Mouse (Mus musculus) layer of hippocampus, adult 18-20 months (tissue): ENCODE results near the gene Pcgf6. TPM values are rescaled to one million over a fixed set of nuclear protein-coding genes. Genes with fewer than 3 reads are reported as not detected.

Source experiments
- DNase-seq, 2 experiments: peaks; one replicate each; pipeline ENCODE4 v3.0.0; 2022; ENCODE audit warnings: low spot score in 2 of 2
- long read RNA-seq: library from polyadenylated mRNA; stranded (forward); transcript quantifications from one replicate; pipeline ENCODE4 v2.0.0, GENCODE M21; 2021
- total RNA-seq, 2 experiments: library from RNA; stranded (reverse); gene quantifications; 2 replicates each; pipeline ENCODE4 v1.2.3; 2021

Pcgf6 gene
- total RNA-seq, result 10 to 100 TPM; 19.8 to 20.8 TPM
- long read RNA-seq, partial matches to known transcripts, result 1 of 16 reads
- long read RNA-seq, other reads (novel, unspliced or antisense), result 13 of 16 reads

DNA sequence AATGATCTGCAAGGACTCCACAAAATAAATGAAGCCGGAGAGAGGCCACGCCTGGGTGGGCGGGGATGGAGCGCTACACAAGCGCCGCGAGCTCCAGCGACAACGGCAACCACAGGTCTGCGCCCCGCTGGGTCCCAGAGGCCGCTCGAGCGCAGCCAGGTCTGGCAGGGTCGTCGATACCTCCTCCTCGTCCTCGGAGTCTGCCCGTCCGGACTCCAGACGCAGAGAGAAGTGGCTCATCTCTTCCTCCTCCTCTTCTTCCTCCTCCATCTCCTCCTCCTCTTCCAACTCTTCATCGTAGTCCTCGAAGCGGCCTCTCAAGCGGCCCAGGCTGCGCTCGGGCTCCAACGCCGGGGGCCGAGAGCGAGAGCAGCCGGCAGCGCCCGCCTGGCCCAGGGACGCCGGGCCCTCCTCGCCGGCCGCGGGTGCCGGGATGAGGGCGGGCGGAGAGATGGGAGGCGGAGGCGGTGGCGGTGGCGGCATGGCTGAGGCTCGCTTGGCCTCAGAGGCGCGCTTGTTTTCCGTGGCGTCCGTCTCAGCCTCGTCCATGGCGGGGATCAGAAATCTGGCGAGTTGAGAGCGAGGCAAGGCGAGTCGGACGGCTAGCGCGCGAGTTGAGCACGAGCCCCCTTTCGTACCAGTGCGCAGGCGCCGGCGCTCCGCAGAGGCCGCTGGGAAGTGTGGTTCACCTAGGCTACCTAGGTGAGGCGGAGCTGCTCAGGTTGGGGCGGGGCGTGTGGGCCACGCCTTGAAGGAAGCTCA lies at the start of gene Pcgf6:
TSS of gene Pcgf6 (minus strand) at position 636 of the 762 bp plus-strand sequence.
- peak; percentile 74 to 85 for DNase-seq

GRCm38 (mm10) chr19:47090550-47091156 lies 39.9 kb upstream of the Pcgf6 start, which contains the start of the genes Usmg5 and Pdcd11:
TSS of gene Usmg5 (minus strand) at chr19:47090647.
TSS of gene Pdcd11 (plus strand) at chr19:47090768.
- peak; percentile 96 to 98 for DNase-seq

DNA sequence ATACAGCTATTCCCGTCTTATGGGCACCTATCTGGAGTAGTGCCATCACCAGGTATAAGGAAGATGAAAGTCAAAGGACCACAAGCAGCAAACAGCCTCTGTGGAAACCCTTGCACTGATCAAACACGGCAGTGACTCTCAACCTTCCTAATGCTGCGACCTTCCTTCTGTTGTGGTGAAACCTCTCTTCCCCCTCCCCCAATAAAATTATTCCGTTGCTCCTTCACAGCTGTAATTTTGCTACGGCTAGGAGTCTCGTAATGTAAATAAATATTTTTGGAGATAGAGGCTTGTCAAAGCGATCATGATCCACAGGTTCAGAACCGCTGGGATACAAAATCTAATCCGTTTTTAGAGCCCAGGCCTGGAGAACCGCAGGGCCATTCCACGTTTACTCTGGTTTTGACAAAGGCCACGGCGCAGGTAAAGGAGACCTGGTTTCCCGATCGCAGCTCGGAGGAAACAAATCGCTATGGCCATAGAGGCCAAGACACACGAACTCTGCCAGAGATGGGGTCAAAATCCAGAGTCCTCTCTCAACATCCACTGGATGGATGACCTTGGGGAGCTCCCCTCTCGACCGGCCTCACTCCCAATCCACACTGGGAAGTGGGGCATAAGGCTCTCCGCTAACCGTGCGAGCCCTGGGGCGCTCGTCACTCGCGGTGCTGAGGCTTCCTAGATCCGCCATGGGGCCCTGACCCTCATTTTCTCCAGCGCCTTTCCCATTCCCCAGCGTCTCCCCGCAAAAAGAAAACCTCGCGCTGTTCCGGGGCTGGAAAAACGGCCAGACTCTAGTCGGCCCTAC lies 39.2 kb upstream of the Pcgf6 start:
- DNase-seq, result peak in 1 of 2 experiments; percentile 11

DNA sequence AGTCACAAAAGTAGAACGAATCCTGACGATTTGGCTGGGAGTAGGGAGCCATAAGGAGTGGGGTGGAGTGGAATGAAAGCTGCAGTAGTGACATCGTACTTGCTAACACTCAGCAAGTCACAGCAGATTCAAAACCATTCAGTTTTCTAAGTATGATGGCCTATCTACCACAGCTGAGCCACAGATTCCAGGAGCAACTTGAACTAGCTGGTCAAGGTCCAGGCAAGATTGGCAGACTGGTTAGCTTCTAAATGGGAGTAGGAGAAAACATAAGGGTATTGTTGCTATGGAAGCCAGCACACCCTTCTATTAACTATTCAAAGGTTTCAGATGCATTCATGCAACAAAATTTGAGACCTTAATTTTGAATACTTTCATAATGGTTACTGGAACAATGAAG lies 37.5 kb upstream of the Pcgf6 start:
- DNase-seq, result no peak

GRCm38 (mm10) chr19:47067924-47068611 lies 17.4 kb upstream of the Pcgf6 start:
- DNase-seq, result peak; percentile 83 to 85

GRCm38 (mm10) chr19:47067096-47067882 lies 16.6 kb upstream of the Pcgf6 start, which contains the start of gene Taf5:
TSS of gene Taf5 (plus strand) at chr19:47067746.
- DNase-seq, result peak; percentile 96 to 97

DNA sequence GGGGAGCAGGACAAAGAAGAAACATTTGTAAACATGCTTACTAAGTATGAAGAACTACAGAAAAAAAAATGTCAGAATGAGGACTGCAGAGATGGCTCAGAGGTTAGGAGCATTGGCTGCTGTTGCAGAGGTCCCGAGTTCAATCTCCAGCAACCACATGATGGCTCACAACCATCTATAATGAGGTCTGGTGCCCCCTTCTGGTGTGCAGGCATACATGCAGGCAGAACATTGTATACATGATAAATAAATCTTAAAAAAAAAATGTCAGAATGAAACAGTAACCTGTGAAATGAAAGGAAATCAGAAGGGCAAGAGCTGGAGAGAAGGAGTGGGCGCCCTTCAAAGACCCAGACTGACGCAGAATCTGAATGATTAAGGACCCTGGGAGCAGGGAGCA lies 15.2 kb upstream of the Pcgf6 start:
- no peak for DNase-seq

GRCm38 (mm10) chr19:47057684-47058083 lies 7.0 kb upstream of the Pcgf6 start:
- no peak for DNase-seq

GRCm38 (mm10) chr19:47053471-47053870 lies 2.8 kb upstream of the Pcgf6 start:
- DNase-seq, result no peak

GRCm38 (mm10) chr19:47052927-47053326 lies 2.2 kb upstream of the Pcgf6 start:
- DNase-seq, result no peak

DNA sequence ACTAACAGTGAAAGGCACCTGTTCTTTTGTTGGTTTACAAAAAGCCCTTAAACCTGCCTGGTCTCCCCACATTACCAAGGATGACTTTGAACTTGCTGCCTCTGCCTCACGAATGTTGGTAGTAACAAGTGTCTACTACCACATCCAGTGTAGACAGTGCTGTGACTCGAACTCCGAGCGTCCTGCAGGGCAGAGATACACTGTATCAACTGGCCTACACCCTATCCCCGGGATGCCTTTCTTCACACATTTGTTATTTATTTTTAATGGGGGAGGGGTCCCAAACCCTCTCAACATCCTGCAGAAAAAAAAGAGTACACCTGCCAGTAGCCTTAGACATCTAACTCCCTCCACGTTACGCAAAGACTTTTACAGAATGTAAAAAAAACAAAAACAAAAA lies 866 bp downstream of the Pcgf6 start:
- no peak for DNase-seq

GRCm38 (mm10) chr19:47049061-47049460 lies 1.6 kb downstream of the Pcgf6 start:
- no peak for DNase-seq

DNA sequence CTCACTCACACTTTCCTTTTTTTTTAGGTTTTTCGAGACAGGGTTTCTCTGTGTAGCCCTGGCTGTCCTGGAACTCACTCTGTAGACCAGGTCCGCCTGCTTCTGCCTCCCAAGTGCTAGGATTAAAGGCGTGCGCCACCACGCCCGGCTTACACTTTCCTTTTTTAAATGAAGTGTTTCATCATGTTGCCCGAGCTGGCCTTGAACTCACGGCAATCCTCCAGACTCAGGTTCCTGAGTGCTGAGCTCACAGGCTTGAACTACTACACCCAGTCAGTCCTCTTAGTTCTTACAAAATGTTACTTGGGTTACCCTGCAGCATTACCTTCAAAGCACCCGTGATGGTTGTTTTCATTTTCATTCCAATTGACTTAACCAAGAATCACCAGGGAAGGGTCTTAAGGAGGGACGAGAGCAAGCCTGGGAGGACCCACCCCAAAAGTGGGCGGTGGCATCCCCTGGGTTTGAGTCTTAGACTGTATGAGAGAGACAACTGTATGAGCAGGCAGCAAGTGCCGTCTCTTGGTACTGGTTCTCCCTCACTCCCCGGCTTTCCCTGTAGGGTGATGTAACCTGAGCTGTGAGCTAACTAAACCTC lies 3.4 kb downstream of the Pcgf6 start:
- DNase-seq, result no peak

- no peak for DNase-seq
Observed at GRCm38 (mm10) chr19:47046343-47046742, 4.4 kb downstream of the Pcgf6 start.

GRCm38 (mm10) chr19:47043608-47044007 lies 7.1 kb downstream of the Pcgf6 start:
- DNase-seq, result no peak

DNA sequence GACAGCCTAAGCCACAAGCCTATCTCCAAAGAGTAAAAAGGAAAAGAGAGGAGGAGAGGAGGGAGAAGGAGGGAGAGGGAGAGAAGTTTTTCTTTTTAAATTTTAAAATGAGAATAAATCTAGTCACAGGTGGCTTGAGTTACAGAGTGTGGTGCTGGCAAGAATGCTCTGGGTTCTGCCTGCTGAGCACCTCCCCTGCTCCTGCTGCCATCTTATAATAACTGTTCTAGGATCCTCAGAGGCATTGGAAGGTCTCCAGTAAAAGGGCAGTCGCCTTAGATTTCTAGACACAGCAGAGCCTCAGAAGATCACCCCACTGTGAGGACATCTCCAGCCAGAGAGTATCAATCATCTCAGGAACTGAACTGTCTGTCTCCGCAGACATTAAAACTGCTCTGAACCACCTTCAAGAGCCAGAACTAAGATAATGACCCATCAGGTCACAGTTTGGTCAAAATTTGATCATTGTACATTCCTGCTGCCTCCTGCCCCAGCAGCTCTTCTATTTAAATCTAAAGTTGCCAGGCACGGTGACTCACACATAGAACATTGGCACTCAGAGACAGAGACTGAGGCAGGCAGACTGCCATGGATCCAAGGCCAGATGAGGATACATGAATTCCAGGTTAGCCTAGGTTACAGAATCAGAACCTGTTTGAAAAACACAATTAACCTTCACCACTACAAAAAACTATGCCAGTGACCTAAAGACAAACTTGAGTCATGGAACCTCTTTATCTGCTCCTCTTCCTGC lies 9.8 kb downstream of the Pcgf6 start:
- DNase-seq, result peak in 1 of 2 experiments; percentile 67

DNA sequence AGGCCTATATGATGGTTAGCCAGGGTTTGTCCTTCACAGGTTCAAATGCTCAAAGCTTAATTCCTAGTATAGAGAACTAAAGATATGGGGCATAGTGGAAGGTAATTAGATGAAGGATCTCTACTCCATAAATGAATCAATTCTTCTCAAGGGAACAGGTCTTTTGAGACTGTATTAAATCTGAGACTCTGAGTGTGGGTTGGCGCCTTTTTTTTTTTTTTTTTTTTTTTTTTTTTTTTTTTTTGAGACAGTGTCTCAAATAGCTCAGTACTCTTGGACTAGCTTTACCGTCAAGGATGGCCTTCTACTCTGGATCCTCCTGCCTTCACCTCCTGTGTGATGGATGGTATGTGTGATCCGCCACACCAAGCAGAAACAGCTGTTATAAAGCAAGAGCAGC lies 14.1 kb downstream of the Pcgf6 start:
- no peak for DNase-seq

GRCm38 (mm10) chr19:47034916-47035315 lies 15.8 kb downstream of the Pcgf6 start:
- DNase-seq, result no peak

GRCm38 (mm10) chr19:47031770-47032169 lies 18.9 kb downstream of the Pcgf6 start:
- peak; percentile 37 to 78 for DNase-seq
